Mouse (Mus musculus): ENCODE results near the gene Trappc3. TPM values are rescaled to one million over a fixed set of nuclear protein-coding genes. Genes with fewer than 3 reads are reported as not detected.

Trappc3 gene
- polyA plus RNA-seq, 1 experiment from 2014 or later, result 45.4 TPM

DNA sequence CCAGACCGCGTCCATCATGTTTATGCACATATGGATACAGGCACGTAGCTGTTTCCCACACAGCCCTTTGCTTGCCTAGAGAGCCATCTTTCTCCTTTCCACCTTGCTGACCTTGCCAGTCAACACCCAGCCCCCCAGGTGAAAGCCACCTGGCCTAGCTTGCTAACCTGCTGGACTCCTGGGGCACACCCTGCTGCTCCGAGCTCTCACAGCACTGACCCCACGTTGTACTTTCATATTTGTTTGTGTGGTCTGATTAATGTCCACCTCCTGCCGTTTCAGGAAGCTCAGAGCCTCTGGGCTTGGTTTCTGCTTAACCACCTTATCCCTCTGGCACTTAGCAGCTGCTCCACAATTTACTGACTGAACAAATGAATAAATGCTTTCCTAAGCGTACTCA, 32.2 kb upstream of the Trappc3 start:
- H3K36me3 ChIP-seq (ENCODE audit: control insufficient read depth, insufficient read depth, low read length), result peaks cover 29% of the 10 kb centered on the region
- no peaks in the 10 kb centered on the region for H3K9me3 ChIP-seq (ENCODE audit: control insufficient read depth, low read length)
- 66% methylated on average over 7 of the region's 7 CpGs for WGBS
- H3K4me2 ChIP-seq (ENCODE audit: low read depth), result no peak overlapping the region
- no peak for DNase-seq (ENCODE audit: low spot score)
- no peaks in the 10 kb centered on the region for H3K27me3 ChIP-seq (ENCODE audit: control insufficient read depth, insufficient read depth, low read length)
- no peak overlapping the region for H3K27ac ChIP-seq (ENCODE audit: low read depth, low read length)
- H3K4me1 ChIP-seq (ENCODE audit: control insufficient read depth, insufficient read depth, low read length), result 0 out of 2 replicates have a peak, but pooled peaks cover 2% of the 10 kb centered on the region
- ATAC-seq (ENCODE audit: insufficient read depth, low FRiP score, low TSS enrichment), result no peak
- H3K9ac ChIP-seq (ENCODE audit: low read length), result no peak overlapping the region
- no peak overlapping the region for H3K4me3 ChIP-seq (ENCODE audit: low read depth, low read length)

DNA sequence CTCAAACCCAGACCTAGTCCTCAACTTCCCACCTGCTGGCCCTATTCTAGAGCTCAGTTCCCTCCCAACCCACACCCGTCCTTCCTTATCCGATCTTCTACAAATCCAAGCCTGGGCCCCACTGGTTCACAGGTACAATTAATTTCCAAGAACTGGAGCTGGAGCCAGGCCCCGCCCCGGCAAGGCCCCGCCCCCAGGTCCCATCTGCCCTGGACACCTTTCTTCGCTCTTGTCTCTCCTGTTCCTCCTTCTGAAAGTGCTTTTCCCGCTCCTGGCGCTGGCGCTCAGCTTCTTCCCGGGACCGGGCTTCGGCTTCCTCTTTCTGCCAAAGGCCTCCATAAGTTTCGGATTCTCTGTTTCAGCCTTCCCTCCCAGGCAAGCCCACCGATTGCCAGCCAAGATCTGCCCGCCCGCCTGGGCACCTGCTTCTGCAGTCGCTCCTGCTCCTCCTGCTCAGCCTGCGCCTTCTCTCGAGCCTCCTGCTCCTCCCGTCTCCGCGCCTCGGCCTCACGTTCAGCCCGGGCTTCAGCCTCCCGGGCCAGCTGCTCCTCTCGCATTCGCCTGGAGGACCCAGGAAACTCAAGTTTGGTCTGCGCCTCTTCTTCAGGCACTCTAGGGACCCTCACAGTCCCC, 28.3 kb upstream of the Trappc3 start:
- whole genome bisulfite sequencing, result 94% methylated on average over 29 of the region's 29 CpGs
- Histone ChIP-seq H3K9me3 (ENCODE audit: control insufficient read depth, low read length) (no peaks in the 10 kb centered on the region), H3K9ac (ENCODE audit: low read length) (no peak overlapping the region), H3K4me3 (ENCODE audit: low read depth, low read length) (no peak overlapping the region), H3K27ac (ENCODE audit: low read depth, low read length) (no peak overlapping the region), H3K4me1 (ENCODE audit: control insufficient read depth, insufficient read depth, low read length) (no peaks in the 10 kb centered on the region), H3K27me3 (ENCODE audit: control insufficient read depth, insufficient read depth, low read length) (no peaks in the 10 kb centered on the region), H3K4me2 (ENCODE audit: low read depth) (no peak overlapping the region), H3K36me3 (ENCODE audit: control insufficient read depth, insufficient read depth, low read length) (peaks cover 50% of the 10 kb centered on the region)
- ATAC-seq (ENCODE audit: insufficient read depth, low FRiP score, low TSS enrichment) (no peak), DNase-seq (ENCODE audit: low spot score) (no peak)

DNA sequence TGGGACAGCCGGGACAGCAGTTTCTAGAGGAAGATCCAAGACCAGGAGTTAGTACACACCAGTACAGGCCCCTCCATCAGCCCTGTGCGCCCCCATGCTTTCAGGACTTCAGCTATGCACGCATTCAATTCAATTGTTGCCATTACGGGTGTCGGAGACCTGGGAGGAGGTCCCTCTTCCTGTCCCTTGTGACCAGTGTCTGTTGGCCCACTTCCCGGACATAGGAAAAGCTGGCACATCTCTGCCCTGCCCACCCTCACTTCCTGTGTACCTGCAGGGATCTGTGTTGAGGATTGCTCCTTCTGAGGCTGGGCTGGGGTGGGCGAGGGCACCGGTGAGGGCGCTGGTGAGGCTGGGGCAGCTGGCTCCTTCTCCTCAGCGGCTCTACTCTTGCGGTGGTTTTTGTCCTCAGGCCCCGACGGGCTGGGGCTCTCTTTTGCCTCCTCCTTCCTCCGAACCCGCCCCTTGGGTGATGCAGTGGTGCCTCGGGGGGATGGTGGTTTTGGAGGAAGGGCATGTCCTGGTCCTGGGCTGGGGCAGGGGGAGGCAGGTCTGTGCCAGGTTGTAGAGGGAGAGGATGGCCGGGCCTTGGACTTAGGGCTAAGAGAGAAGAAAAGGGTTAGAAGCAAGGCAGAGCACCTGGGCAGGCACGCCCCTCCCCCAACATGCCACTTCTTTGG, 27.5 kb upstream of the Trappc3 start:
- Histone ChIP-seq H3K9ac (ENCODE audit: low read length) (no peak overlapping the region), H3K4me3 (ENCODE audit: low read depth, low read length) (no peak overlapping the region), H3K27ac (ENCODE audit: low read depth, low read length) (no peak overlapping the region), H3K36me3 (ENCODE audit: control insufficient read depth, insufficient read depth, low read length) (peaks cover 52% of the 10 kb centered on the region), H3K4me2 (ENCODE audit: low read depth) (no peak overlapping the region), H3K4me1 (ENCODE audit: control insufficient read depth, insufficient read depth, low read length) (no peaks in the 10 kb centered on the region), H3K9me3 (ENCODE audit: control insufficient read depth, low read length) (no peaks in the 10 kb centered on the region), H3K27me3 (ENCODE audit: control insufficient read depth, insufficient read depth, low read length) (no peaks in the 10 kb centered on the region)
- 87% methylated on average over 18 of the region's 18 CpGs for WGBS
- DNase-seq (ENCODE audit: low spot score) (no peak), ATAC-seq (ENCODE audit: insufficient read depth, low FRiP score, low TSS enrichment) (no peak)

DNA sequence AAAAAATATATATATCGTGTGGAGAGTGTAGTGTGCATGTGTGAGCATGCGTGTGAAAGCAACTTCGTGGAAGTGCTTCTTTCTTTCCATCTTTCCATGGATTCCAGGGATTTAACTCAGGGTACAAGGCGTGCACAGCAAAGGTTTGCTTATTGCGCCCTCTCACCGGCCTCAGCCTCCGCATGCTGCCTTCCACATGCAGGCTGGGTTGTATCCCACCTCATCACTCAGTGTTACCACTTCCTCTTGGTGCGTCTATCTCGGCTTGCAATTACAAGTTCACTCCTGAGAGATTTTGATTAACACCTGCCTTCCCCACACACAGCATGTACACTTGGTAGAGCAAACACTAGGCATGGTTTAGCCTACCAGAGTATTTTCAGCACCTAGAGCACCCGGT, 26.9 kb upstream of the Trappc3 start:
- no peak overlapping the region for H3K4me3 ChIP-seq (ENCODE audit: low read depth, low read length)
- H3K27ac ChIP-seq (ENCODE audit: low read depth, low read length), result no peak overlapping the region
- H3K4me1 ChIP-seq (ENCODE audit: control insufficient read depth, insufficient read depth, low read length), result no peaks in the 10 kb centered on the region
- H3K27me3 ChIP-seq (ENCODE audit: control insufficient read depth, insufficient read depth, low read length), result no peaks in the 10 kb centered on the region
- peaks cover 58% of the 10 kb centered on the region for H3K36me3 ChIP-seq (ENCODE audit: control insufficient read depth, insufficient read depth, low read length)
- ATAC-seq (ENCODE audit: insufficient read depth, low FRiP score, low TSS enrichment), result no peak
- DNase-seq (ENCODE audit: low spot score), result no peak
- no peak overlapping the region for H3K4me2 ChIP-seq (ENCODE audit: low read depth)
- H3K9ac ChIP-seq (ENCODE audit: low read length), result no peak overlapping the region
- no peaks in the 10 kb centered on the region for H3K9me3 ChIP-seq (ENCODE audit: control insufficient read depth, low read length)
- WGBS, result 94% methylated on average over 10 of the region's 10 CpGs

DNA sequence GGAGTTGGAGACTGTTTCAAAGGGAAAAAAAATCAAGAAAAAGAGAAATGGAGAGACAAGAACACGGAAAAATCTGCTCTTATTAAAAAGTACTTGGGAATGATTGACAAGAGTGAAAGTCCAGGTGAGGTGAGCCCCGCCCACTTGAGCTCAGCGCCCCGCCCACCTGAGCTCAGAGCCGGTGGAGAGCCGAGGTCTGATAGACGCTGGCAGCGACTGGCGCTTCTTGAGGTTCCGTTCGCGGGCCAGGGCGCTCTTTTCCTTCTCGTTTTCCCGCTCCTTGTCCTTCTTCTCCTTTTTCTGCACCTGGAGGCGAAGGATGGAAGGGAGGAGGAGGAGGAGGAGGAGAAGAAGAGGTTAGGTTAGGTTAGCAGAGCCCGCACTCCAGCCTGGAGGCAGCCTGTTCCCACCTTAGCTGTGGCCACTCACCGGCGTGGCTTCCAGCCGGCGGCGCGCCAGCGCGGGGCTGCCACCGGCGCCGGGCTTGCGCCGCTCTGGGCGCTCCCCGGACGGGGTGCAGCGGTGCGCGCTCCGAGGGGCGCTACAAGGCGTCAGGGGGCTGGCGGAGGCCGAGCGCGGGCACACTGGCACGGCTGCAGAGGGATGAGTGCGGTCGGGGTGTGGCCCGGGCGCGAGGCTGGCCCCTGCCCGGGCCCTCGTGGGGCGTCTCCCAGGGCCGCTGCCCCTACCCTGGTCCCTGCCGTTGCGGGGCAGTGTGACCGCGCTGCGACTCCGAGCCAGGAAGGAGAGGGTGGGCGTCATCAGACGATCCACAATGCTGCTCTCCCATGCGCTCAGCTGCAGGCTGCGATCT, 25.5 kb upstream of the Trappc3 start:
- Histone ChIP-seq H3K9ac (ENCODE audit: low read length) (no peak overlapping the region), H3K36me3 (ENCODE audit: control insufficient read depth, insufficient read depth, low read length) (peaks cover 67% of the 10 kb centered on the region), H3K4me3 (ENCODE audit: low read depth, low read length) (no peak overlapping the region), H3K27ac (ENCODE audit: low read depth, low read length) (no peak overlapping the region), H3K4me1 (ENCODE audit: control insufficient read depth, insufficient read depth, low read length) (no peaks in the 10 kb centered on the region), H3K27me3 (ENCODE audit: control insufficient read depth, insufficient read depth, low read length) (no peaks in the 10 kb centered on the region), H3K4me2 (ENCODE audit: low read depth) (no peak overlapping the region), H3K9me3 (ENCODE audit: control insufficient read depth, low read length) (no peaks in the 10 kb centered on the region)
- 44% methylated on average over 52 of the region's 63 CpGs for WGBS
- ATAC-seq (ENCODE audit: insufficient read depth, low FRiP score, low TSS enrichment), result no peak
- no peak for DNase-seq (ENCODE audit: low spot score)

DNA sequence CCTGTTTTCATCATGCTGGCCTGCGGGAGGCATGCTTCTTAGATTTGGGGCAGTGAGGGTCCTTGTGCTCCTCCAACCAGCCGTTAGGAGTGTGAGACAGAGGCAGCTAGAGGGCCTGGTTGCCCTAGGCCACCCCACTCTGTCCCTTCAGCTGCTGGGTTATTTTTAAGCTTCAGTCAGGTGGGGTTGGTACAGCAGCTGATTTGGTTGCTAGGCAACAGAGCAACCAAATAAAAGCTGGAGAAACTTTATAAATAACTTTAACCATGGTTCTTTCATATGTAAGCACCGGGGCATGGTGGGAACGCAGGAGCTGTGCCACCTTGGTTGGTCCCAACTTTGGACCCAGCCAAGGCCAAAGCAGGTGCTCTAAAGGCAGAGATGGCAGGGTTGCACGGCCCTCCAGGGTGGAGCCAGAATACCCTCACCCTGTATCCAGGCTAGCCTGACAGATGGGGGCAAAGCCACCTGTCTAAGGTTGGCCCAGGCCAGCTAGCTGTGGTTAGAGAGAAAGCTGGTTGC, 24.3 kb upstream of the Trappc3 start:
- Histone ChIP-seq H3K27ac (ENCODE audit: low read depth, low read length) (no peak overlapping the region), H3K9ac (ENCODE audit: low read length) (no peak overlapping the region), H3K27me3 (ENCODE audit: control insufficient read depth, insufficient read depth, low read length) (no peaks in the 10 kb centered on the region), H3K9me3 (ENCODE audit: control insufficient read depth, low read length) (no peaks in the 10 kb centered on the region), H3K4me1 (ENCODE audit: control insufficient read depth, insufficient read depth, low read length) (no peaks in the 10 kb centered on the region), H3K4me2 (ENCODE audit: low read depth) (no peak overlapping the region), H3K4me3 (ENCODE audit: low read depth, low read length) (no peak overlapping the region), H3K36me3 (ENCODE audit: control insufficient read depth, insufficient read depth, low read length) (peaks cover 66% of the 10 kb centered on the region)
- ATAC-seq (ENCODE audit: insufficient read depth, low FRiP score, low TSS enrichment) (no peak), DNase-seq (ENCODE audit: low spot score) (no peak)
- WGBS, result 69% methylated on average over 5 of the region's 5 CpGs

DNA sequence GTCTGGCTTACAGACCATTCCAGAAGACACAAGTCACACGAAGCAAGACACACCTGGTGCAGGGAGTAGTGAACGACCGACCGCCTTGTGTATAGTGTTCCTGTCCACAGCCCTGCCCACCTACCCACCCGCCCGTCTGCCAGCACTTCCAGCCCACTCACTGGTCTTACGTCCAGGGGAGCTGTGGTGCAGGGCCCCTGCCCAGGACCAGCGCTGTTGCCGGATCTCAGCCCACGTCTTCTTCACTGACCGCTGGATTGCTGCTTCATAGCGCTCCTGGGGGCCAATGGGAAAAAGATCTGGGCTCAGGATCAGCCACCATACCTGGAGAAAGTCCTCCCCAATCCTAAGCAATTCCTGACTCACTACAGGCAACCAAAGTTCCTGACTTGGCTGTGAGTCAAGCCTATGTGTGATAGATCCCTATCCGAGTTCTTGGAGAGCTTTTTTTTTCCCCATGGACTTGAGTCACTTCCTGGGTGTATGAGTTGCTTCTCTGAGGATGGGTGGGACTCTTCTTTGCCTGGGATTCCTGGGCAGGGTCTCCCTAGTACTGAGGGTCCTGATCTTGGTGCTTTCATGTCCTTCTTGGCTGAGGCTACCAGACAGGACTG, 22.2 kb upstream of the Trappc3 start:
- H3K9ac ChIP-seq (ENCODE audit: low read length), result no peak overlapping the region
- H3K4me2 ChIP-seq (ENCODE audit: low read depth), result no peak overlapping the region
- H3K9me3 ChIP-seq (ENCODE audit: control insufficient read depth, low read length), result no peaks in the 10 kb centered on the region
- no peak for DNase-seq (ENCODE audit: low spot score)
- H3K4me3 ChIP-seq (ENCODE audit: low read depth, low read length), result no peak overlapping the region
- ATAC-seq (ENCODE audit: insufficient read depth, low FRiP score, low TSS enrichment), result no peak
- WGBS, result 94% methylated on average over 13 of the region's 13 CpGs
- H3K36me3 ChIP-seq (ENCODE audit: control insufficient read depth, insufficient read depth, low read length), result peaks cover 44% of the 10 kb centered on the region
- no peaks in the 10 kb centered on the region for H3K27me3 ChIP-seq (ENCODE audit: control insufficient read depth, insufficient read depth, low read length)
- H3K4me1 ChIP-seq (ENCODE audit: control insufficient read depth, insufficient read depth, low read length), result no peaks in the 10 kb centered on the region
- H3K27ac ChIP-seq (ENCODE audit: low read depth, low read length), result no peak overlapping the region

DNA sequence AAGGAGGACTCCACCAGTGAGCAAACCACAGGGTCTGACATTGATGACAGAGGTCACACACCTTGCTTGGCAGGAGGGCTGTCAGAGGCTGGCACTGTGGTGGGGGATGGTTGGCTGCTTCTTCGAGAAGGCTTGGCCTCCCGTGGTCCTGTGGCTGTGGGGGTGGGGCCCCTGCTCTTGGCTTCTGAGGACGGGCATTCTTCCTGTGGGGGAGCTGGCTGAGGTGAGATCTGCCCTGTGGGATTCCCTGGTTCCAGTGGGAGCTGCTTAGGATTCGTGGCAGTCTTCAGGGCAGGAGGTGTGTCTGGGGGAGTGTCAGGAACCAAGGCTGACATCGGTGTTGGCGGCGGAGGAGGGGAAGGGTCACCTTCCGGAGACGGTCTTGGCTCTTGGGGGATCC, 20.2 kb upstream of the Trappc3 start:
- Histone ChIP-seq H3K9ac (ENCODE audit: low read length) (no peak overlapping the region), H3K9me3 (ENCODE audit: control insufficient read depth, low read length) (no peaks in the 10 kb centered on the region), H3K27ac (ENCODE audit: low read depth, low read length) (no peak overlapping the region), H3K4me2 (ENCODE audit: low read depth) (no peak overlapping the region), H3K4me3 (ENCODE audit: low read depth, low read length) (no peak overlapping the region), H3K36me3 (ENCODE audit: control insufficient read depth, insufficient read depth, low read length) (peaks cover 33% of the 10 kb centered on the region), H3K27me3 (ENCODE audit: control insufficient read depth, insufficient read depth, low read length) (no peaks in the 10 kb centered on the region), H3K4me1 (ENCODE audit: control insufficient read depth, insufficient read depth, low read length) (no peaks in the 10 kb centered on the region)
- ATAC-seq (ENCODE audit: insufficient read depth, low FRiP score, low TSS enrichment) (no peak), DNase-seq (ENCODE audit: low spot score) (no peak)
- WGBS, result 50% methylated on average over 9 of the region's 9 CpGs
